Mouse (Mus musculus) lung, adult 2 months (tissue): ENCODE results near the gene Wt1.

ENCODE experiments used
- CTCF ChIP-seq: fragments of 200-500 bp; IDR thresholded peaks from 2 replicates; pipeline ENCODE4 v1.5.1; 2011; ENCODE audit warnings: mild to moderate bottlenecking, low read length, control low read depth; ENCODE audit not compliant: insufficient read depth
- POLR2A ChIP-seq: fragments of 200-500 bp; IDR thresholded peaks from 2 replicates; pipeline ENCODE4 v1.6.1; 2011; ENCODE audit warnings: low read depth, mild to moderate bottlenecking, control low read depth, low read length, borderline replicate concordance; ENCODE audit errors: extremely low read depth

DNA sequence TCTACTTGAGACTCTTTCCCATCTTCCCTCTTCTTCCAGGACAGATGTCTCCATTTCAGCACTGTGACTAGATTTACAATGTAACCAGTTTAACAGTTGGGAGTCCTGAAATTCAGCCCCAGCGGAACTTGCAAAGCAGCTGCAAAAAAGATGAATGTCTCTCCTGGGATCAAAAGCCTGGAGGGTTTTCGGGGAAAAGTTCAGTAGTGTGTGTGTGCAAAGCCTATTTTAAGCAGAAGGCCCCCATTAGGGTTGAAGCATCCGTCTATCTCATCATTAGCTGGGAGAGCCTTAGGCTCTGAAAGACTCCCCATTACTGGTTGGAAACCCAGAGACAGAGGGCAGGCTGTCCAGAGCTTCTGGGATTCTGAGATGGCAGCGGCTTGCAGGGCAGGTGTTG is 37.2 kb upstream of the Wt1 start:
- TF ChIP-seq CTCF (no peak), POLR2A (no peak)
